Mouse (Mus musculus) ovary, adult 10 weeks (tissue): ENCODE measurements around the gene Irak1. TPM values are rescaled to one million over a fixed set of nuclear protein-coding genes. Genes with fewer than 3 reads are reported as not detected.

Experiments
- polyA plus RNA-seq: library from polyadenylated mRNA; stranded (reverse); fragments of 350-450 nt; fragmentation: Illumina TruSeq; extraction: RNeasy Lipid Tissue Mini Kit (QIAGEN cat#74804); gene quantifications from one replicate; pipeline ENCODE4 v1.2.3, GENCODE M21; 2014

The Irak1 gene
- polyA plus RNA-seq, result 50.0 TPM

GRCm38 (mm10) chrX:74023188-74024049 is at the start of gene Irak1:
TSS of gene Irak1 (minus strand) at chrX:74023918.

GRCm38 (mm10) chrX:73966248-73967176 is 57.2 kb downstream of the Irak1 start, which contains the start of gene Hcfc1:
TSS of gene Hcfc1 (minus strand) at chrX:73966357.

Other genes starting within 250 kb of the Irak1 start
- gene Srpk3, start 249.5 kb downstream of the Irak1 start, polyA plus RNA-seq, result not detected
- 19.0 TPM for gene Idh3g, start 237.0 kb downstream of the Irak1 start, polyA plus RNA-seq
- 14.9 TPM for gene Ssr4, start 236.9 kb downstream of the Irak1 start, polyA plus RNA-seq
- gene Pdzd4, start 198.9 kb downstream of the Irak1 start, polyA plus RNA-seq, result 1.2 TPM
- not detected for gene Avpr2, start 131.8 kb downstream of the Irak1 start, polyA plus RNA-seq
- gene L1cam, start 127.8 kb downstream of the Irak1 start, polyA plus RNA-seq, result 0.48 TPM
- gene Arhgap4, start 102.0 kb downstream of the Irak1 start, polyA plus RNA-seq, result 0.46 TPM
- 6.2 TPM for gene Naa10, start 102.0 kb downstream of the Irak1 start, polyA plus RNA-seq
- 2.0 TPM for gene Renbp, start 93.1 kb downstream of the Irak1 start, polyA plus RNA-seq
- gene Hcfc1, start 57.6 kb downstream of the Irak1 start, polyA plus RNA-seq, result 43.7 TPM
- not detected for gene Opn1mw, start 103.5 kb upstream of the Irak1 start, polyA plus RNA-seq
- 39.6 TPM for gene Mecp2, start 111.4 kb upstream of the Irak1 start, polyA plus RNA-seq
- gene Tex28, start 143.9 kb upstream of the Irak1 start, polyA plus RNA-seq, result not detected
- 0.17 TPM for gene Tktl1, start 153.3 kb upstream of the Irak1 start, polyA plus RNA-seq
- gene Flna, start 225.9 kb upstream of the Irak1 start, polyA plus RNA-seq, result 89.3 TPM
- 140 TPM for gene Emd, start 230.8 kb upstream of the Irak1 start, polyA plus RNA-seq
- 1,805 TPM for gene Rpl10, start 246.9 kb upstream of the Irak1 start, polyA plus RNA-seq